10 mouse cellular contexts compared by ENCODE assay signal in the genomic region with DNA sequence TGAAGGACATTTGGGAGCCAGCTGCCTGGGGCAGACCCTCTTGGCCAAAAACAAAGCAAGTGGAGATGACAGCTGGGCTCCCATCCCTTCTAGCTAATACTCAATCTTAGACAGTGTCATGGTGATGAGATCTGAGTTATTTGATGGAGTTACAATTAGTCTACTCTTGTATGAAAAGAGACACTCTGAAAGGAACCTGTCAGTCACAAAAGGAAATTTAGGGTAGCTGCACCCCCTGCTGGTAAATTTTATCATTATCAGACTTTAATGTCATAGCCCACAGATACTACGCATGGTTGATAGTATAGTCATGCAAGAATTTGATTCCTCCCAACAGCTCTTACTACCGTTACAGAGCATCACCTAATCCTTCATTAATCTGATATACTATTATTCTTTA.
DNase-seq lines count a peak whose midpoint lies in the region; ATAC-seq and TF ChIP-seq lines count a peak whose summit lies in the region.
"Had no signal": no experiment of that assay in that cellular context is flagged by ENCODE, and none has a peak within 500 bp of the region (broad histone marks: within the 10 kb centered on the region; RNA-seq: fewer than 3 reads in every experiment).

No protein-coding gene starts in this region.

- H3K27me3 ChIP-seq in liver, postnatal 0 days (ENCODE audit: insufficient read depth, low read length) = no peaks in the 10 kb centered on the region
- H3K27me3 ChIP-seq: liver, embryonic 15.5 days had no signal

- ATAC-seq in liver, postnatal 0 days = no peak
- peak; percentile 49 to 56; a peak in 2 of 4 replicates for ATAC-seq in hematopoietic stem cell, adult 5-6 weeks (replicated peaks in 1 of 2; ENCODE audit: insufficient read depth in 1 of 2, low FRiP score in 2 of 2, low TSS enrichment in 1 of 2, low read depth in 1 of 2, poor library complexity in 2 of 2, severe bottlenecking in 2 of 2)
- peak; percentile 74 for ATAC-seq in megakaryocyte-erythroid progenitor cell, adult 5-6 weeks (replicated peaks; ENCODE audit: low FRiP score, low TSS enrichment, poor library complexity, severe bottlenecking)
- no peak for ATAC-seq in inflammation-experienced regulatory T-cells, adult 6 months

- WGBS in liver, postnatal 0 days (ENCODE audit: insufficient replicate concordance) = 65% methylated on average over 2 of the region's 2 CpGs

- no peaks in the 10 kb centered on the region for H3K36me3 ChIP-seq in liver, postnatal 0 days (replicated peaks; ENCODE audit: insufficient read depth, low read length)
- H3K36me3 ChIP-seq: G1E; liver, embryonic 15.5 days had no signal

- H3K27ac ChIP-seq in liver, postnatal 0 days (ENCODE audit: low read depth) = no peak overlapping the region
- H3K27ac ChIP-seq: liver, embryonic 15.5 days had no signal

- no peaks in the 10 kb centered on the region for H3K9me3 ChIP-seq in liver, postnatal 0 days (ENCODE audit: low read length)
- H3K9me3 ChIP-seq: G1E; liver, embryonic 15.5 days had no signal

- no peak for TF ChIP-seq EP300 in liver, postnatal 0 days (IDR thresholded peaks at IDR 0.05; ENCODE audit: low read depth)

- no peak overlapping the region for H3K9ac ChIP-seq in liver, postnatal 0 days (replicated peaks)
- H3K9ac ChIP-seq: liver, embryonic 15.5 days had no signal

- TF ChIP-seq CTCF in liver, postnatal 0 days (IDR thresholded peaks at IDR 0.05; ENCODE audit: low read depth) = peak; percentile 61

- H3K4me1 ChIP-seq in liver, postnatal 0 days (ENCODE audit: insufficient read depth) = no peaks in the 10 kb centered on the region
- H3K4me1 ChIP-seq: liver, embryonic 15.5 days had no signal

- no peak overlapping the region for H3K4me3 ChIP-seq in liver, postnatal 0 days (ENCODE audit: low read depth, low read length)
- H3K4me3 ChIP-seq: liver, embryonic 15.5 days had no signal

- H3K4me2 ChIP-seq in liver, postnatal 0 days (ENCODE audit: low read depth, low read length) = no peak overlapping the region
- H3K4me2 ChIP-seq: liver, embryonic 15.5 days had no signal

- peak; percentile 65 for DNase-seq in embryo, embryonic 10.5 days (ENCODE audit: low spot score)
- no peak for DNase-seq in embryo, embryonic 10 days (ENCODE audit: low spot score)
- DNase-seq in liver, postnatal 0 days = no peak
- DNase-seq in liver (no peak), adipocyte (ENCODE audit: low spot score) (peak; percentile 22)

Comparison
In these comparisons a context has a peak if more than half of its experiments do, and no peak if none do; other contexts are left out.
1. DNase-seq: peak in embryo, embryonic 10.5 days (single experiment) and adipocyte (single experiment); none in embryo, embryonic 10 days (single experiment), liver, postnatal 0 days (single experiment) and liver (single experiment).
2. ATAC-seq: peak in hematopoietic stem cell, adult 5-6 weeks (2 of 2) and megakaryocyte-erythroid progenitor cell, adult 5-6 weeks (single experiment); none in liver, postnatal 0 days (single experiment) and inflammation-experienced regulatory T-cells, adult 6 months (single experiment).